Mouse (Mus musculus): ENCODE data around the gene Ces3b. TPM values are rescaled to one million over a fixed set of nuclear protein-coding genes. Genes with fewer than 3 reads are reported as not detected.
"Not testable (repeated sequence)": the region's sequence is repeated elsewhere in the genome, so short reads cannot be mapped to it uniquely, and the experiment has no call there.

Ces3b gene
- polyA plus RNA-seq, 1 experiment from 2014 or later, result not detected

- Histone ChIP-seq H3K9ac (ENCODE audit: low read length) (no peak overlapping the region), H3K9me3 (replicated peaks; ENCODE audit: control insufficient read depth, low read length) (no peaks in the 10 kb centered on the region), H3K4me2 (ENCODE audit: low read depth, low read length) (no peak overlapping the region), H3K4me3 (replicated peaks; ENCODE audit: low read length) (no peak overlapping the region), H3K27me3 (ENCODE audit: control insufficient read depth, insufficient read depth, low read length) (no peaks in the 10 kb centered on the region), H3K27ac (ENCODE audit: low read length) (no peak overlapping the region), H3K36me3 (ENCODE audit: control insufficient read depth, insufficient read depth, low read length) (no peaks in the 10 kb centered on the region), H3K4me1 (ENCODE audit: control insufficient read depth, insufficient read depth, low read length) (no peaks in the 10 kb centered on the region)
- WGBS, result 88% methylated on average over 4 of the region's 4 CpGs
- ATAC-seq (ENCODE audit: insufficient read depth, low FRiP score), result no peak
These were observed 7.0 kb upstream of the Ces3b start for GRCm38 (mm10) chr8:105076601-105077000.

DNA sequence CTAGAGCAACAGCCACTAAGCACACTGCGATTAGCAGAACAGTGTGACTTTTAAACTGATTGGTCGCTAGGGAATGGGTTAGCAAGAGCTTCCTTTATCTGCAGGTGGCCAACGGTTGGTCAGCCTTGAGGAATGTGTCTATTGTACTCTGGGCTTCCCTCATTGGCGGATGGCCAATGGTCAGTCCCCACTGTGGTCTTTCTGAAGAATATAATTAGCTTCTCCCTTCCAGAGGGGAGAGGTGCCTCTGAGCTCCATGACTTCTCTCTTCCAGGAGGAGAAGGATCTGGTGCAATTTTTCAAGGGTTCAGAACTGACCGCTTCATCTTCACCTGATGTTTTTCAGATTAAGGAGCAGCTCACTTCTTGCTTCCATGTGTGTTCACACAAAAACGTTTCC is 6.5 kb upstream of the Ces3b start:
- 75% methylated on average over 6 of the region's 6 CpGs for WGBS
- no peak for ATAC-seq (ENCODE audit: insufficient read depth, low FRiP score)
- Histone ChIP-seq H3K36me3 (ENCODE audit: control insufficient read depth, insufficient read depth, low read length) (no peaks in the 10 kb centered on the region), H3K4me1 (ENCODE audit: control insufficient read depth, insufficient read depth, low read length) (no peaks in the 10 kb centered on the region), H3K27ac (ENCODE audit: low read length) (no peak overlapping the region), H3K4me2 (ENCODE audit: low read depth, low read length) (no peak overlapping the region), H3K27me3 (ENCODE audit: control insufficient read depth, insufficient read depth, low read length) (no peaks in the 10 kb centered on the region), H3K9ac (ENCODE audit: low read length) (no peak overlapping the region), H3K9me3 (replicated peaks; ENCODE audit: control insufficient read depth, low read length) (no peaks in the 10 kb centered on the region), H3K4me3 (replicated peaks; ENCODE audit: low read length) (no peak overlapping the region)

GRCm38 (mm10) chr8:105078591-105078990 is 5.0 kb upstream of the Ces3b start:
- H3K9me3 ChIP-seq (replicated peaks; ENCODE audit: control insufficient read depth, low read length), result no peaks in the 10 kb centered on the region
- no peak overlapping the region for H3K4me2 ChIP-seq (ENCODE audit: low read depth, low read length)
- no peaks in the 10 kb centered on the region for H3K4me1 ChIP-seq (ENCODE audit: control insufficient read depth, insufficient read depth, low read length)
- ATAC-seq (ENCODE audit: insufficient read depth, low FRiP score), result no peak
- H3K36me3 ChIP-seq (ENCODE audit: control insufficient read depth, insufficient read depth, low read length), result no peaks in the 10 kb centered on the region
- H3K27me3 ChIP-seq (ENCODE audit: control insufficient read depth, insufficient read depth, low read length), result no peaks in the 10 kb centered on the region
- no peak overlapping the region for H3K9ac ChIP-seq (ENCODE audit: low read length)
- WGBS, result 75% methylated on average over 5 of the region's 5 CpGs
- no peak overlapping the region for H3K27ac ChIP-seq (ENCODE audit: low read length)
- H3K4me3 ChIP-seq (replicated peaks; ENCODE audit: low read length), result no peak overlapping the region

DNA sequence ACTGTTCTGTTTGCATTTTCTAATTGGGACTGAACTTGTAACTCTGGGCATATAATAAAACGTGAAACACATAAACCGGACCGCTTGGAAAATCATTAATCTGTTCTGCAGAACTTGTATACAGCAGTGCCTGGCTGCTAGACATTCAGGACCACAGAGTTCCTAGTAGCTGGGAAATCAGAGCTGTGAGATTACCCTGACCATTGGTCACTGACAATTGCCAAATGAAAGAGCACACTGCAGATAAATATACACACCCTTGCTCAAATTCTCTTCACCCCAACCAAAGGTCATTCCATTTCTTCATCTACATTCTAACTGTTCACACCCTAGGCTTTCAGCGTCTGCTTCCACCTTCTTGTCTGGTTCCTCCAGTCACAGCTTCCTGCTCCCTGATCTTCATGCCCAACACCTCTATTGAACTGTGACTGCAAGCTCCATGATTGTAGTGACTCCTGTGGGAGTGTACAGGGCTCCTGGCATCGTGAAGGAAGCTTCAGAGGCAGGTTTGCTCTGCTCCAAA is 2.7 kb upstream of the Ces3b start:
- Histone ChIP-seq H3K36me3 (ENCODE audit: control insufficient read depth, insufficient read depth, low read length) (no peaks in the 10 kb centered on the region), H3K9me3 (replicated peaks; ENCODE audit: control insufficient read depth, low read length) (no peaks in the 10 kb centered on the region), H3K27me3 (ENCODE audit: control insufficient read depth, insufficient read depth, low read length) (no peaks in the 10 kb centered on the region), H3K4me1 (ENCODE audit: control insufficient read depth, insufficient read depth, low read length) (no peaks in the 10 kb centered on the region), H3K4me3 (replicated peaks; ENCODE audit: low read length) (no peak overlapping the region), H3K4me2 (ENCODE audit: low read depth, low read length) (no peak overlapping the region), H3K9ac (ENCODE audit: low read length) (no peak overlapping the region), H3K27ac (ENCODE audit: low read length) (no peak overlapping the region)
- whole genome bisulfite sequencing, result 58% methylated on average over 5 of the region's 5 CpGs
- no peak for ATAC-seq (ENCODE audit: insufficient read depth, low FRiP score)

GRCm38 (mm10) chr8:105088166-105088565 is 4.6 kb downstream of the Ces3b start:
- not testable (repeated sequence) for H3K4me3 ChIP-seq (replicated peaks; ENCODE audit: low read length); H3K9me3 ChIP-seq (replicated peaks; ENCODE audit: control insufficient read depth, low read length); H3K36me3 ChIP-seq (ENCODE audit: control insufficient read depth, insufficient read depth, low read length); ATAC-seq (ENCODE audit: insufficient read depth, low FRiP score); H3K27ac ChIP-seq (ENCODE audit: low read length); H3K4me2 ChIP-seq (ENCODE audit: low read depth, low read length); H3K27me3 ChIP-seq (ENCODE audit: control insufficient read depth, insufficient read depth, low read length); H3K9ac ChIP-seq (ENCODE audit: low read length); H3K4me1 ChIP-seq (ENCODE audit: control insufficient read depth, insufficient read depth, low read length)
- 75% methylated on average over 4 of the region's 5 CpGs for WGBS

GRCm38 (mm10) chr8:105088581-105088980 is 5.0 kb downstream of the Ces3b start:
- Histone ChIP-seq H3K4me3 (replicated peaks; ENCODE audit: low read length) (no peak overlapping the region), H3K27ac (ENCODE audit: low read length) (no peak overlapping the region), H3K4me2 (ENCODE audit: low read depth, low read length) (no peak overlapping the region), H3K9ac (ENCODE audit: low read length) (no peak overlapping the region), H3K27me3 (ENCODE audit: control insufficient read depth, insufficient read depth, low read length) (no peaks in the 10 kb centered on the region), H3K4me1 (ENCODE audit: control insufficient read depth, insufficient read depth, low read length) (no peaks in the 10 kb centered on the region), H3K9me3 (replicated peaks; ENCODE audit: control insufficient read depth, low read length) (no peaks in the 10 kb centered on the region), H3K36me3 (ENCODE audit: control insufficient read depth, insufficient read depth, low read length) (no peaks in the 10 kb centered on the region)
- no peak for ATAC-seq (ENCODE audit: insufficient read depth, low FRiP score)
- 70% methylated on average over 4 of the region's 4 CpGs for WGBS

- ATAC-seq (ENCODE audit: insufficient read depth, low FRiP score), result peak; percentile 29; the same call in 1 of the 2 replicates
These were observed 10.4 kb downstream of the Ces3b start for GRCm38 (mm10) chr8:105093992-105094391.

DNA sequence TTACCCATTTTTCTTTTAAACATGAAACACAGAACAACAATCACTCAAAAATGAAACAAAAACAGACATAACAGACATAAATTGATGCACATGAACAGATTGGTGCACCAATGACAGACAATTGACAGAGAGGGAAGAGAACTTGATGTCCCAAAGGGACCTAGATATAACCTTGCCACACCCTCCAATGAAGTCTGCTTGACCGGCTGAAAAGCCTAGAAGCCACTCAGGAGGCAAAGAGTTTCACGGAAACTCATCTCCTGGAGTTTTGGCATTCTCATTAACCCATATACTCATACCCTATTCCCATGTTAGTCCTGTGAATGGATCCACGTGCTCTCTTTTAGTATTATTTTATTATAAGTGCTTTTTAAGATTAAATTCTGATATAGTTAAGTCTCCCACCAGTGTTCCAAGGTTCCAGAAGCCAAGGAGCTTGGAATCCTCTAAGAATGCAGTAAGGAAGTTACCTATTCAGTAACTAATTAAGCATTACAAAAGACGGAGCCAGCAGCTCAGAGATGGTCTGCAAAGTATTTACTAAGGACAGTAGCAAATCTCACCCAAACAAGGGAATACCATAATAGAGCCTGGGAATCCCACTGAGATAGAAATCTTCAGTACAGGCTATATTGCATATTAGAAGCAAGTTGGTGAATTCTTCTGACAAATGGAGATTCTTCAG is 18.7 kb downstream of the Ces3b start:
- H3K27ac ChIP-seq (ENCODE audit: low read length); H3K9me3 ChIP-seq (replicated peaks; ENCODE audit: control insufficient read depth, low read length); H3K4me2 ChIP-seq (ENCODE audit: low read depth, low read length); H3K9ac ChIP-seq (ENCODE audit: low read length); H3K4me1 ChIP-seq (ENCODE audit: control insufficient read depth, insufficient read depth, low read length); H3K27me3 ChIP-seq (ENCODE audit: control insufficient read depth, insufficient read depth, low read length); ATAC-seq (ENCODE audit: insufficient read depth, low FRiP score); H3K4me3 ChIP-seq (replicated peaks; ENCODE audit: low read length); H3K36me3 ChIP-seq (ENCODE audit: control insufficient read depth, insufficient read depth, low read length): not testable (repeated sequence)
- 71% methylated on average over 4 of the region's 4 CpGs for WGBS

More at GRCm38 (mm10) chr8:105093992-105094391, 10.4 kb downstream of the Ces3b start:
- Histone ChIP-seq H3K9ac (ENCODE audit: low read length) (no peak overlapping the region), H3K36me3 (ENCODE audit: control insufficient read depth, insufficient read depth, low read length) (no peaks in the 10 kb centered on the region), H3K27ac (ENCODE audit: low read length) (no peak overlapping the region), H3K4me1 (ENCODE audit: control insufficient read depth, insufficient read depth, low read length) (no peaks in the 10 kb centered on the region), H3K4me2 (ENCODE audit: low read depth, low read length) (no peak overlapping the region), H3K9me3 (replicated peaks; ENCODE audit: control insufficient read depth, low read length) (no peaks in the 10 kb centered on the region), H3K27me3 (ENCODE audit: control insufficient read depth, insufficient read depth, low read length) (no peaks in the 10 kb centered on the region), H3K4me3 (replicated peaks; ENCODE audit: low read length) (no peak overlapping the region)
- 78% methylated on average over 3 of the region's 3 CpGs for WGBS

DNA sequence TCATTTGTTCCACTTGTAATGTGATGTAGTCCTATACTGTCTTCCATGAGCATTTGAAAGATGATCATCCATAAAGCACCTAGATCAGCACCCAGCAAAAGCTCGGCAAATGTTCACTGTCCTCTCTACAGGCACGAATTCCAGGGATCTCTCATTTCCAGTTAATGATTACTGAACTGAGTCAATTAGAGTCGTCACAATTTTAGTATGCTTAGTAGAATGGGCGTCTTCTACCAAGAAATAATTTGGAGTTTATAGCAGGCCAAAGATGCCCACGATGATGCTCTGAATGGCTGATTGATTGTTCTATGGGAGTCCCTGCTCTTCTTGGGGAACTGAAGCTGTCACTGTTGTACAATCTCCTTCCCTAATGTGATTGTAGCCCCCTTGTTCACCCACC is 20.1 kb downstream of the Ces3b start:
- not testable (repeated sequence) for H3K4me3 ChIP-seq (replicated peaks; ENCODE audit: low read length); H3K27me3 ChIP-seq (ENCODE audit: control insufficient read depth, insufficient read depth, low read length); H3K4me1 ChIP-seq (ENCODE audit: control insufficient read depth, insufficient read depth, low read length); H3K9ac ChIP-seq (ENCODE audit: low read length); H3K9me3 ChIP-seq (replicated peaks; ENCODE audit: control insufficient read depth, low read length); H3K4me2 ChIP-seq (ENCODE audit: low read depth, low read length); ATAC-seq (ENCODE audit: insufficient read depth, low FRiP score); H3K36me3 ChIP-seq (ENCODE audit: control insufficient read depth, insufficient read depth, low read length); H3K27ac ChIP-seq (ENCODE audit: low read length)
- WGBS, result 82% methylated on average over 5 of the region's 5 CpGs

Measured in stomach, embryonic 16.5 days (tissue).